Mouse (Mus musculus): Measurements from ENCODE around the gene Zdhhc7. TPM values are rescaled to one million over a fixed set of nuclear protein-coding genes. Genes with fewer than 3 reads are reported as not detected.

Gene Zdhhc7
- polyA plus RNA-seq, 1 experiment from 2014 or later = 28.0 TPM

DNA sequence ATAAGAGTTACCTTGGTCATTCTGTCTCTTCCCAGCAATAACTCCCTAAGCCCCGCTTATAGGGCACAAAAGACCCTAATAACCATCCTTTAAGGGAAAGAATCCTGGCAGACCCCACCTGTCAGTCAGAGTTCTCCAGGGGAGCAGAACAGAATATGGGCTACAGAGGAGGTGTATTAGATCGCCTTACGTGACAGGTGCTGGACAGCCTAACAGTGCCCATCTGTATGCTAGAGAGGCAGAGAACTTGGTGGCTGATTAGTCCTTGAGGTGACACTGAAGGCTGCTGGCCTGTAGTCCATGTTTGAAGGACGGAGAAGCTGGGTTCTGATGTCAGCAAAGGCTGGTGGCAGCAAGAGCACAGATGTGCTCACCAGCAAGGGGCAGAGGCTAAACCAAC is 9.7 kb upstream of the Zdhhc7 start:
- no peaks in the 10 kb centered on the region for H3K36me3 ChIP-seq (ENCODE audit: control insufficient read depth, insufficient read depth, low read length)
- no peak overlapping the region for H3K27ac ChIP-seq (ENCODE audit: low read depth, low read length)
- H3K9me3 ChIP-seq (ENCODE audit: control insufficient read depth, low read length) = no peaks in the 10 kb centered on the region
- H3K4me3 ChIP-seq (ENCODE audit: low read length) = no peak overlapping the region
- H3K4me2 ChIP-seq (ENCODE audit: low read length) = no peak overlapping the region
- WGBS = 88% methylated on average over 4 of the region's 4 CpGs
- peaks cover 6% of the 10 kb centered on the region for H3K4me1 ChIP-seq (ENCODE audit: control insufficient read depth, insufficient read depth, low read depth, low read length)
- ATAC-seq = no peak
- H3K9ac ChIP-seq (ENCODE audit: low read depth, low read length) = no peak overlapping the region
- H3K27me3 ChIP-seq (replicated peaks; ENCODE audit: control insufficient read depth, insufficient read depth, low read length) = no peaks in the 10 kb centered on the region

DNA sequence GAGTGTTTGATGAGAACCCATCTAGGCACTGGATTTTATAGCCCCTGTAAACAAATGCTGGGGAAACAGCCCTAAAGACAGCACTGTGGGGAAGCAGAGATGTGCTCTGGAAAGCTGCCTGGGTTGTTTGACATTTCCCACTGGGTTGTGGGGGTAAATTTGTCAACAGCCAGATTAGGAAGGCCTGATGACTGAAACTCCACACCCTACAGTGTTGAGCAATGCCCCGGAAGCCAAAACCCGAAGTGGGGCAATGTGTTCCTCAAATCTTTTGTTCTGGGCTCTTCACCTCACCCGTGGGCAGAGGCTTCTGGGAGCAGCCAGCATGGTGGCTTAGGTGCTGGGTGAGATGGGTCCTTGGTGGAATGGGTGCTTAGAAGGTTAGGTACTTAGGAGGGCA is 7.9 kb upstream of the Zdhhc7 start:
- WGBS = 64% methylated on average over 3 of the region's 3 CpGs
- no peak for ATAC-seq
- H3K9ac ChIP-seq (ENCODE audit: low read depth, low read length) = no peak overlapping the region

DNA sequence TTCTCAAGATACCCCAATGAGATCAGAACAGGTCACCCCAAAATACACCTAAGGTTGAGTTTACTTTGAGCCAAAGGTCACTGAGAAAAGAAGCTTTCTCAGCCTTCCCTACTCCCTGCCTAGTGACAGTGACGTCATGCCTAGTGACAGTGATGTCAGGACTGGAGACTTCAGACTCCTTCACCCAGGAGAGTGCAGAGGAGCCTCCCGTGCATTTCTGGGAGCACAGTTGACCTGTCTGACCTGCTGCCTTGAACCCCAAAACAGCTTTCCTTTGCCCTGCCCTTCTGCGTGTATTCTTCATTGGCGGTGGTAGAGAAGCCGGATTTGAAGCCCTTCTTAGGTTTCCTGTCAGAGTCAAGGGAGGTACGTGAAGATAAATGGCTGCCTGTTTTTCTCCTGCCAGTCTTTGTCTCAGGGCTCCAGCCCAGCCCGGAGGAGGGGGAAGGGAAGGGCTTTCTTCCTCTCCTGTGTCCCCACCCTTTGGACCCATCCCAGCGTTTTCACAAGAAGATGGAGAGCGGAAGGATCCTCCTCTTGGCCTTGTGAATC is 3.5 kb upstream of the Zdhhc7 start:
- Histone ChIP-seq H3K4me3 (ENCODE audit: low read length) (no peak overlapping the region), H3K27ac (ENCODE audit: low read depth, low read length) (no peak overlapping the region), H3K4me1 (ENCODE audit: control insufficient read depth, insufficient read depth, low read depth, low read length) (peaks cover 20% of the 10 kb centered on the region), H3K4me2 (ENCODE audit: low read length) (no peak overlapping the region), H3K36me3 (ENCODE audit: control insufficient read depth, insufficient read depth, low read length) (no peaks in the 10 kb centered on the region), H3K9me3 (ENCODE audit: control insufficient read depth, low read length) (no peaks in the 10 kb centered on the region), H3K27me3 (replicated peaks; ENCODE audit: control insufficient read depth, insufficient read depth, low read length) (no peaks in the 10 kb centered on the region), H3K9ac (ENCODE audit: low read depth, low read length) (no peak overlapping the region)
- ATAC-seq = no peak
- 62% methylated on average over 9 of the region's 9 CpGs for WGBS

More for the DNA sequence above, 7.9 kb upstream of the Zdhhc7 start:
- Histone ChIP-seq H3K4me3 (ENCODE audit: low read length) (no peak overlapping the region), H3K9me3 (ENCODE audit: control insufficient read depth, low read length) (no peaks in the 10 kb centered on the region), H3K27ac (ENCODE audit: low read depth, low read length) (no peak overlapping the region), H3K36me3 (ENCODE audit: control insufficient read depth, insufficient read depth, low read length) (no peaks in the 10 kb centered on the region), H3K4me1 (ENCODE audit: control insufficient read depth, insufficient read depth, low read depth, low read length) (peaks cover 6% of the 10 kb centered on the region), H3K27me3 (replicated peaks; ENCODE audit: control insufficient read depth, insufficient read depth, low read length) (no peaks in the 10 kb centered on the region), H3K4me2 (ENCODE audit: low read length) (no peak overlapping the region)

DNA sequence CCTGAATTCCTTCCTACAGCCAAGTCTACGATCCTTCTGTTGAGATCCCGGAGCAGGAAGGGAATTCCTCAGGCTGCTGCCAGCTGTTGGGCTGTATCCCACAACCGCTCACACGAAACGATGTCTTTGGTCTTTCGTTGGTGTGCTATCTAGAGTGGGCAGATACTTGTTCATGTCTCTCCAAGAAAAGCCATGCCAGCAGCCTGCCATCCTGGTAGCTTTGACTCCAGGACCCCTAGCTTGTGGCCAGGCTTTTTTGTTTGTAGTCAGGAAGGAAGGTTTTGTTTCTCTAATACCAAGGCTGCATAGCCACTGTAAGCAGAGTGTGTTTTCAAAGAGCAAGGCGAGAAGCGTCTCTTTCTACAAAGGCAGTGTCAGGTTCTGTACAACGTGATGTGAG is 2.6 kb upstream of the Zdhhc7 start:
- Histone ChIP-seq H3K27ac (ENCODE audit: low read depth, low read length) (no peak overlapping the region), H3K4me2 (ENCODE audit: low read length) (no peak overlapping the region), H3K9ac (ENCODE audit: low read depth, low read length) (no peak overlapping the region), H3K36me3 (ENCODE audit: control insufficient read depth, insufficient read depth, low read length) (no peaks in the 10 kb centered on the region), H3K4me3 (ENCODE audit: low read length) (no peak overlapping the region), H3K4me1 (ENCODE audit: control insufficient read depth, insufficient read depth, low read depth, low read length) (peaks cover 23% of the 10 kb centered on the region), H3K27me3 (replicated peaks; ENCODE audit: control insufficient read depth, insufficient read depth, low read length) (no peaks in the 10 kb centered on the region), H3K9me3 (ENCODE audit: control insufficient read depth, low read length) (no peaks in the 10 kb centered on the region)
- WGBS = 87% methylated on average over 9 of the region's 9 CpGs
- ATAC-seq = no peak

DNA sequence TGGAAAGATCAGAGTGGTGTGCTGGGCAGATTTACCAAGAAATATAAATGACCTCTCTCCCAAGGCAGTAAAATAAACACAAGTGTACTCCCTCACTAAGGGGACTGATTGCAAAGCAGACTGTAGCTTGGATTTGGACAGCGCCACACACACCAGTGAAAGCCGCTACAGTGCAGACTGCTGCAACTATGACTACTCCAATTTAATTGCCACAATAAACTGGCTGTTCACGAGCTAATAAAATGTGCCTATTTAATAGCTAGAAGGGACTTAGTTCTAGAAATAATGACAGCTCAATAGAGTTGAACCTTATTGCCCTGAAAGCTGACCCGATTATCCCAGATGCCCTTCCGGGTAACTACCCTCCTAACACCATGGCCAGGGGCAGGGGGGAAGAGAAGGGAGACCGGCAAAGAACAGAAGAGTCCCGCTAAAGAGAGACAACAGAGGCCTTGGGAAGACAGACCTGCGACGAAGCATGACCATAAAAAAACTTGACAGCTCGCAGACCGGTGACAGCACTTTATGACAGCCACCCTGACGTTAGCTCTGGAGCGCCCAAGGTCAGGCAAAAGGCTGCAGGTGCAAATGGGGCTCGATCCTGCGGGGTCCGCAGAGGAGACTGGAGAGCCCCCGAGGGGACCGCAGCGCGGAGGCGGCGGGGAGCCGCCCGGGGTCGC is 754 bp downstream of the Zdhhc7 start:
- Histone ChIP-seq H3K4me3 (ENCODE audit: low read length) (peak overlapping the region; percentile 84), H3K27me3 (replicated peaks; ENCODE audit: control insufficient read depth, insufficient read depth, low read length) (no peaks in the 10 kb centered on the region), H3K4me2 (ENCODE audit: low read length) (peak overlapping the region; percentile 71), H3K9me3 (ENCODE audit: control insufficient read depth, low read length) (no peaks in the 10 kb centered on the region), H3K27ac (ENCODE audit: low read depth, low read length) (peak overlapping the region; percentile 93), H3K36me3 (ENCODE audit: control insufficient read depth, insufficient read depth, low read length) (no peaks in the 10 kb centered on the region), H3K9ac (ENCODE audit: low read depth, low read length) (peak overlapping the region; percentile 89), H3K4me1 (ENCODE audit: control insufficient read depth, insufficient read depth, low read depth, low read length) (peaks cover 23% of the 10 kb centered on the region)
- no peak for ATAC-seq
- 8% methylated on average over 22 of the region's 25 CpGs for WGBS

DNA sequence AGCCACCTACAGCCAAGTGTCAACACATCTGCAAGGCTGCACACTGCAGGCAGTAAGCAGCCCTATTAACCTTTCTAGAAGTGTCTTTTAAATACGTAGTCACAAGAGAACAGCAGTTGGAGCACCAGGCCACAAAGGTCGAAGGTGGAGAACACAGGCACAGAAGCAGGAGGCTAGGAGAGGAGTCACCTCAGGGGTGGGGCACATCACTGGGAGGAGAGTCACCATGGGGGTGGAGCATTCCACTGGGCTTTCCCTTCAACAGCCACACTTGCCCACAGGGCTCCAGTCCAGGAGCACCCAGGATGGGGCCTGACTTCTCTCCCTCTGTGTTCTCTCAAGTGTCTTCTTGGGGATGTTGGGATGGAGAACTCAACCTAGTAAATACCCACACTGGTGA is 4.8 kb downstream of the Zdhhc7 start:
- peaks cover 3% of the 10 kb centered on the region for H3K36me3 ChIP-seq (ENCODE audit: control insufficient read depth, insufficient read depth, low read length)
- H3K9ac ChIP-seq (ENCODE audit: low read depth, low read length) = no peak overlapping the region

DNA sequence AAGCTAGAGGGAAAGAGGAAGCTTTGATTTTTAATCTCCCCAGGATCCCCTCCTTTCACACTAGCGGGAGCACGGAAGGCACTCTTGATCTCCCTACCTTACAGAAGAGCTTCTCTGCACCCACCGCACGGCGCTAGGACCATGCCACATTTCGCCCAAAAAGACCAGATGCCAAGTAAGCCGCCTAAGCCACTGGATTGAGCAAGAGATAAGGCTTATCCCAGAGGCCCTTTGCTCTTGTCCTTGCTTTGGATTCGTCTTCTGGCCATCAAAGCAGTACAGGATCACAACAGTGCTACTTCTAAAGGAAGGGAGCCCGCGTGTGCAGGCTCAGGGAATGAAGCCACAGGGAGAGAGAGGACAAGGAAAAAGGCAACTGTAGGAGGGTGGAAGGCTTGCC is 6.5 kb downstream of the Zdhhc7 start:
- WGBS = 88% methylated on average over 10 of the region's 10 CpGs
- Histone ChIP-seq H3K9ac (ENCODE audit: low read depth, low read length) (no peak overlapping the region), H3K4me2 (ENCODE audit: low read length) (no peak overlapping the region), H3K27me3 (replicated peaks; ENCODE audit: control insufficient read depth, insufficient read depth, low read length) (no peaks in the 10 kb centered on the region), H3K27ac (ENCODE audit: low read depth, low read length) (no peak overlapping the region), H3K4me3 (ENCODE audit: low read length) (no peak overlapping the region), H3K36me3 (ENCODE audit: control insufficient read depth, insufficient read depth, low read length) (peaks cover 14% of the 10 kb centered on the region), H3K4me1 (ENCODE audit: control insufficient read depth, insufficient read depth, low read depth, low read length) (peaks cover 3% of the 10 kb centered on the region), H3K9me3 (ENCODE audit: control insufficient read depth, low read length) (no peaks in the 10 kb centered on the region)
- ATAC-seq = no peak

More for the DNA sequence above, 4.8 kb downstream of the Zdhhc7 start:
- Histone ChIP-seq H3K27ac (ENCODE audit: low read depth, low read length) (no peak overlapping the region), H3K4me2 (ENCODE audit: low read length) (no peak overlapping the region), H3K4me3 (ENCODE audit: low read length) (no peak overlapping the region), H3K4me1 (ENCODE audit: control insufficient read depth, insufficient read depth, low read depth, low read length) (peaks cover 10% of the 10 kb centered on the region), H3K9me3 (ENCODE audit: control insufficient read depth, low read length) (no peaks in the 10 kb centered on the region), H3K27me3 (replicated peaks; ENCODE audit: control insufficient read depth, insufficient read depth, low read length) (no peaks in the 10 kb centered on the region)
- WGBS = 81% methylated on average over 2 of the region's 2 CpGs
- no peak for ATAC-seq

DNA sequence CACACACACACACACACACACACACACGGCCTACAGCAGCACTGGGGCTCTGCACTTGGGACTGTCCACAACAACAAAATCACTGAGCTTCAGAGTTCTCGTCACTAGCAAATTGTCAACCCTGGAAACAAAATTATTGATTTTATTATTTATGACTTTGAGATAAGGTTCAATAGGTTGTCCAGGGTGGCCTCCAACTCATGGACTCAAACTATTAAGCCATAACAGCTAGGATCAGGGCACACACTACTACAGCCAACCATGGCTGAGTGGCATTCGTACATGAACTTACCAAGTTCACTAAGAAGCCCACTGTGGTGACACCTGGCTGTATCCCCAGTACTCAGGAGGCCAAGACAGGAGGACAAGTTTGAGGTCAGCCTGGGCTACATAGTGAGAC is 8.2 kb downstream of the Zdhhc7 start:
- WGBS = 95% methylated on average over 3 of the region's 3 CpGs
- Histone ChIP-seq H3K27ac (ENCODE audit: low read depth, low read length) (no peak overlapping the region), H3K4me2 (ENCODE audit: low read length) (no peak overlapping the region), H3K27me3 (replicated peaks; ENCODE audit: control insufficient read depth, insufficient read depth, low read length) (no peaks in the 10 kb centered on the region), H3K4me1 (ENCODE audit: control insufficient read depth, insufficient read depth, low read depth, low read length) (no peaks in the 10 kb centered on the region), H3K4me3 (ENCODE audit: low read length) (no peak overlapping the region), H3K9ac (ENCODE audit: low read depth, low read length) (no peak overlapping the region), H3K36me3 (ENCODE audit: control insufficient read depth, insufficient read depth, low read length) (peaks cover 14% of the 10 kb centered on the region), H3K9me3 (ENCODE audit: control insufficient read depth, low read length) (no peaks in the 10 kb centered on the region)
- no peak for ATAC-seq

DNA sequence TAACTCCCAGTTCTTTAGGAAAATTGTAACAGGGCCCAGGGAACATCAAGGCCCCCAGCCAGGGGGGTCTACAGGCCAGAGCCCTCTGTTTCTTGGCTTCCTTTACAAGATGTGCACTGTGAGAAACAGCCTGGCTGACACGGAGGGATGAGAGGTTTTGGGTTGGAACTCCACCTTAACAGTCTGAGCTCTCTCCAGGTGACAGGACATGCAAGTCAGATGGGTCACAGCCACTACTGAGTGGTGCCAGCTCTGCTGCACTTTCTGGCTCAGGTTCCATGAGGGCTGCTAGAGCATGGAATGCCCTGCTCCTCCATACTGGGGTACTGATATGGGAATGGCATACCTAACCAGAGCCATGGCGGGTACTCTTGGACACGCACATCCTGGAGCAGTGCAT is 10.2 kb downstream of the Zdhhc7 start:
- WGBS = 98% methylated on average over 3 of the region's 3 CpGs
- no peak for ATAC-seq
- H3K4me2 ChIP-seq (ENCODE audit: low read length) = no peak overlapping the region
- H3K27ac ChIP-seq (ENCODE audit: low read depth, low read length) = no peak overlapping the region
- H3K4me1 ChIP-seq (ENCODE audit: control insufficient read depth, insufficient read depth, low read depth, low read length) = no peaks in the 10 kb centered on the region
- peaks cover 30% of the 10 kb centered on the region for H3K36me3 ChIP-seq (ENCODE audit: control insufficient read depth, insufficient read depth, low read length)
- H3K4me3 ChIP-seq (ENCODE audit: low read length) = no peak overlapping the region
- H3K9ac ChIP-seq (ENCODE audit: low read depth, low read length) = no peak overlapping the region
- no peaks in the 10 kb centered on the region for H3K27me3 ChIP-seq (replicated peaks; ENCODE audit: control insufficient read depth, insufficient read depth, low read length)
- no peaks in the 10 kb centered on the region for H3K9me3 ChIP-seq (ENCODE audit: control insufficient read depth, low read length)

Measured in hindbrain, embryonic 16.5 days (tissue).